Mouse (Mus musculus): Measurements from ENCODE around the gene Best3.
"Not testable (repeated sequence)": the region's sequence is repeated elsewhere in the genome, so short reads cannot be mapped to it uniquely, and the experiment has no call there.

The Best3 gene

DNA sequence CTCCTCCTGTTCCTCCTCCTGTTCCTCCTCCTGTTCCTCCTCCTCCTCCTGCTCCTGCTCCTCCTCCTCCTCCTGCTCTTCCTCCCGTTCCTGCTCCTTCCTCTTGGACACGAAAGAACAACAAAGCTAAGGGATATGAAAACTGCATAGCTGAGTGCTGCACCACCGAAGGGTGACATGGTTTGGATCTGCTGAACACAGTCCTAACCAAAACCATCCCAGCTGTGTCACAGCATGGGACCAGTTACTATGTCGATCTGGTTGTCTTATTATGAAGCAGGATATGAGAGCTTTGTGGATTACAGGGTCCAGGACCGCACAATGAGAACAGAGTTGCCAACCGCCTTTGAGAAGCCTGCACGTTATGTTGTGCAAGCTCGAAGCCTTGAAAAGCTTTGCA, 40.1 kb downstream of the Best3 start:
- DNase-seq (ENCODE audit: low read depth, low spot score) = no peak

GRCm38 (mm10) chr10:117031160-117031559, 45.0 kb downstream of the Best3 start:
- DNase-seq (ENCODE audit: low read depth, low spot score) = no peak

DNA sequence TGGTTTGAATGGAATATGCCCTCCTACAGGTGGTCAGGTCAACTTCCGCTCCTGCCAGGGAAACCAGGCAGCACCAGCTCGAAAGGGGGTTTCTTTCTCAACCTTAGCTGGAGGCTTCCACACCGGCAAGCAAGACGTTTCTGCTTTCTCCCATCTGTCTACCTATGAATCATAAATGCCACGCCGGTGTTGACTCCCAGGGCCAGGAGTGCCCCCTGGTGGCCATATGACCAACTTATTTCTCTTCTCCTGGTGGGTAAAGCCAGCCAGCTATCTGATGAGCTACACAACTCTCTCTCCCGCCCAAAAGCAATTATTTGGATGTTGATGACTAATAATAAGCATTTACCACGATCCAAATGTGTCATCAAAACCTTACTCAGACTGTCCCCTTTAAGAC, 47.7 kb downstream of the Best3 start:
- peak; percentile 60 for DNase-seq (ENCODE audit: low read depth, low spot score)

DNA sequence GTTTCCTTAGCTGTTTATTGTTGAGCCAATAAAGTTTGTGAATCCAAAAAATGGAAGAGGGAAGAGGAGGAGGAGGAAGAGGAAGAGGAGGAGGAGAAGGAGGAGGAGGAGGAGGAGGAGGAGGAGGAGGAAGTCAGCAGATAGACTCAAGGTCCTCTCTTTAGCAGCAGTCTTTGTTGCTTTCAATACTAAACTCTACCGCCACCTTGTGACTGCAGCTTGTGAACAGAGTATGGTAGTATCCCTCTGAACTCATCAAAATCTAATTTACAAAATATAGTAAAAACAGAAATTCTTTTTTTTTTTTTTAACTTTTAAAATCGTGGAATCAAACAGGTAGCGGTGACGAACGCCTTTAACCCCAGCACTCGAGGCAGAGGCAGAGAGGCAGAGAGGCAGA, 54.2 kb downstream of the Best3 start:
- no peak for DNase-seq (ENCODE audit: low read depth, low spot score)

DNA sequence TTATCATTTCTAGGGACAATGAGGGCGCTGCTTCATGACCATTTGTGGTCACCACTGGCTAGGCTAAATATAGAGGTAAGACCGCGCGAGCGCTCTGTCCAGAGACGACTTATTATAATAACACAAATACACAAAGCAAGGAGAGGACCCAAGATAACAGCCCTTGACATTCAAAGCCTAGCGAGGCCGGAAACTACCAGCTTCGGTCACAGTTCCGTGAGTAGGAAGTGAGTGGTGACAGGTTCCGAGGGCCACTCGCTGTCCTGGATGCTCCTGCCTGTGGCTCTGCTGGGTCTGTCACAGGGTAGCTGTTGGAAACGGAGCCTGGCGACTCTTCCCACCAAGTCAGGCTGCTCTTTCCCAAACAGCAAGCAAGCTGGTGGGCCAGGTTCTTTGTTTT, 56.2 kb downstream of the Best3 start:
- DNase-seq (ENCODE audit: low read depth, low spot score) = no peak

DNA sequence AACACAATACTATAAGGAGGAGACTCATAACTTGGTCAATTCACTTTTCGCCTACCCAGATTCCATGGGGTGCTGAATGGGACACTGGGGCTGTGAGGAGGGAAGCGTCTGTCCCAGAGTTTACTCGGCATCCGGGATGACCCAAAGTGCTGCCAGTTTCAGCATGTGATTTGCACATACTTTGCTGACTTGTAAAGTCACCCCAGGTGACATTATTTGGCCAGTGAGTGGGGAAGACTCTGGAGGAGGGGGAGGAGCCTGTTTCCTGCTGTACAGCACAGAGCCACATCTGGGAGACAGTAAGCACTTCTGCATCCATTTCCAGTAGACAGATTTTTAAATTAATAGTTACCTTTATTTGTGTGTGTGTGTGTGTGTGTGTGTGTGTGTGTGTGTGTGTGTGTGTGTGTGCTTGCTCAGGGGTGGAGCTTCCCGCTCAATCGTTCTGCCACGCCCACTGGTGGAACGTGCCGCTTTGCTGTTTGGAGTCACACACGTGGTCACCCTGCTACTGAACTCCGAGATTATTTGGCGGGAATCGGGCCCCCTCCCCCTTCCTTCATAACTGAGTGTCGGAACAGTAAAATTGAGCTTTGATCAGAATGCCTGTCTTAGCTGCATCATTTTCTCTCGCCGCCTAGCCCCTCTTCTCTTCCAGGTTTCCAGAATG, 57.5 kb downstream of the Best3 start:
- DNase-seq (ENCODE audit: low read depth, low spot score) = not testable (repeated sequence)

DNA sequence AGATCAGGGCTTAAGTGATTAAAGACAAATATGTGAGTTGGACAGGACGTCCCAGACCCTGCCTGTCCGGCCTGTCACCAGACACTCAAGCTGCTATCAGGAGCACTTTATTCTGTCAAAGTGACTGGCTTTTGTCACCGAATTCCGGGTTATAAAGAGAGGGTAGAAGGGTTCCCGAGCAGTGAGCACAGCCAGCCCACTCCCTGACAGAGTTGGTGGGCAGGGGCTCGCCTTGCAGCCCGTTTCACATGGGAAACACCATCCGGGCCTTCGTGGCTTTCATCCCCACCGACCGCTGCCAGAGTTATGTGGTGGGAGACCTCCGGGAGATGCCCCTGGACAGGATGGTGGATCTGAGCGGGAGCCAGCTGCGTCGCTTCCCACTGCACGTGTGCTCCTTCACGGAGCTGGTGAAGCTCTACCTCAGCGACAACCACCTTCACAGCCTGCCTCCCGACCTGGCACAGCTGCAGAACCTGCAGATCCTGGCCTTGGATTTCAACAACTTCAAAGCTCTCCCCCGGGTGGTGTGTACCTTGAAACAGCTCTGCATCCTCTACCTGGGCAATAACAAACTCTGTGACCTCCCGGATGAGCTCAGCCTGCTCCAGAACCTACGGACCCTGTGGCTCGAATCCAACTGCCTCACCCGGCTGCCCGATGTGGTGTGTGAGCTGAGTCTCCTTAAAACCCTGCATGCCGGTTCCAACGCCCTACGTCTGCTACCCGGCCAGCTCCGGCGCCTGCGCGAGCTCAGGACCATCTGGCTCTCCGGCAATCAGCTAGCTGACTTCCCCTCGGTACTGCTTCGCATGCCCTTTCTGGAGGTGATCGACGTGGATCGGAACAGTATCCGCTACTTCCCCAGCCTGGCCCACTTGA, 59.3 kb downstream of the Best3 start, which contains the start of gene Lrrc10:
Gene Lrrc10 (plus strand): TSS at position 167 of the 882 bp plus-strand sequence.
- DNase-seq (ENCODE audit: low read depth, low spot score) = no peak

GRCm38 (mm10) chr10:117049253-117049652, 63.1 kb downstream of the Best3 start:
- DNase-seq (ENCODE audit: low read depth, low spot score) = no peak

- DNase-seq (ENCODE audit: low read depth, low spot score) = no peak
Measured at GRCm38 (mm10) chr10:117049961-117050597, 64.0 kb downstream of the Best3 start.

DNA sequence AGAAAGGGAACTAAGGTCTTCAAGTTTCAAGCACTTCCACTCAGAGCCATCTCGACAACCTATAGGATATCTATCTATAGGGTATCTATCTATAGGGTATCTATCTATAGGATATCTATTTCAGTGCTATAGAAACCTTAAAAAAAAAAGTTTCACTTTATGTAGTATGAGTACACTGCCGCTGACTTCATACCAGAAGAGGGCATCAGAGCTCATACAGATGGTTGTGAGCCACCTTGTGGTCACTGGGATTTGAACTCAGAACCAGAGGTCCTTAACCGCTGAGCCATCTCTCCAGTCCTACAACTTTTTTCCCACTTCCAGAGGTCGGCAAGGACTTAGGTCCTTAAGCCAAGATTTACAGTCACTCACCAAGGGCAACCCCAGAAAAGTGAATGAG, 69.6 kb downstream of the Best3 start:
- no peak for DNase-seq (ENCODE audit: low read depth, low spot score)

- no peak for DNase-seq (ENCODE audit: low read depth, low spot score)
Measured at GRCm38 (mm10) chr10:117062894-117063253, 76.8 kb downstream of the Best3 start.

DNA sequence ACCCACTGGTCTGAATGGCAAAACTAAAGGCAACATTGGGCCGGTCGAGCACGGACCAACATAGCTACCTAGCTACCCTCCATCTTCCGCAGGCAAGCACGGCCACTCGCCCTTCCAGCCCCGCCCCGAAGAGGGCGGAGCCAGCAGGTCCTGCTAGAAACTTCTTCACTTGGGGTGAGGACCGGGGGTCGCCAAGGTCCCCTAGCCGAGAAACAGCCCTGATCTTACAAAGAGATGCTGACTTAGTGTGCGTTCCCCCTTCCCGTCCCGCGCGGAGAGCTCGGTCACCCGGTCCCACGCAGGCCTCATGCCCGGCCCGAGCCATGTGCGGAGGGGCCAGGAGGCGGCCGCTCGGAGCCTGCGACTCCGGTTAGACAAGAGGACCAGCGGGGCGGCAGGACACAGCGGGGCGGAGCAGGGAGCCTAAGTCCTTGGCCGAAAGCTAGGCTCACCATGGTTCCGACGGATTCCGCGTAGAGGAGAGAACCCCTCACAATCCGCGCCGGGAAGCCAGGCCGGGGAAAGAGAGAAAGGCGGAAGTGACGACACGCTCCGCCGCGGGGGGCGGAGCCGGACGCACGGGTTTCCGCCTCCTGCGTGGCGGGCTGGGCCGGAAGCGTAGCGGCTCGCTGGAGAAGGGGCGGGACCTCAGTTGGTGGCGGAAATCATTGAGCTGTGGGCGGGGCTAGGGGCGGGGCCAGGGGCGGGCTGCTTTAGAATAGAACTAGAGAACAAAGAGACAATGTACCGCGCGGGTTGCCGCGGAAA, 77.3 kb downstream of the Best3 start, which contains the start of gene Cct2:
Gene Cct2 (minus strand): TSS at position 561 of the 768 bp plus-strand sequence.
- peak; percentile 95 for DNase-seq (ENCODE audit: low read depth, low spot score)

DNA sequence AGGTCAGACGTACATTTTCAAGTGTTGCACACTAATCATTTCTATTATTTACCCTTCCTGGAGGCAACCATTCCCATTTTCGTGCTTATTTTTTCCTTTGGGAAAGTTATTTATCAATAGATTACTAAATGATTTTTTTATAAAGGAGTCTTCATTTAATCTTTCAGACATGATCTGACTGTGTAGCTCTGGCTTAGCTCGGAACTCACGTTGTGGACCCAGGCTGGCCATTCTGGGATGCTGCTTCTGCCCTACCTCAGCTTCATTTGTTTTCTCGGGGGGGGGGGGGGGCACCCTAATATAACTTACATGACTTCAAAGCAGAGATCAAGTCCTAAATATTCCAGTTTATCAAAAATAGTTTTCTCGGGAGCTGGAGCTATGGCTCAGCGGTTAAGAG, 78.0 kb downstream of the Best3 start:
- peak; percentile 19 for DNase-seq (ENCODE audit: low read depth, low spot score)

DNA sequence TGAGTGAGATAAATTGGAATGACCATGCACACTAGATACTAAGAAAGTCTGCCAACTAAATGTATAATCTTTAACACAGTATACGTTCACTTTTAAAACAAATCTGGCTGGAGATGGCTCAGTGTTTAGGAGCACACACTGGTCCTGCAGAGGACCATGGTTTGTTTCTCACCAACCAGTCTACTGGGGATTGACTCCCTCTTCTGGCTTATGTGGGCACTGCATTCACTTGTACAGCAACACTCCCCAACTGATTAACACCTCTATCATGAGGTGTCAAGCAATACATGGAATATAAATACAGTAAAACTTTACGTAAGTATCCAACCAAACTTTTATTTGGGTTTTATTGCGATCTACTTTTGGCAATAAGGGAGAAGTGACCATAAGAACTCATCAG, 83.0 kb downstream of the Best3 start:
- no peak for DNase-seq (ENCODE audit: low read depth, low spot score)

DNA sequence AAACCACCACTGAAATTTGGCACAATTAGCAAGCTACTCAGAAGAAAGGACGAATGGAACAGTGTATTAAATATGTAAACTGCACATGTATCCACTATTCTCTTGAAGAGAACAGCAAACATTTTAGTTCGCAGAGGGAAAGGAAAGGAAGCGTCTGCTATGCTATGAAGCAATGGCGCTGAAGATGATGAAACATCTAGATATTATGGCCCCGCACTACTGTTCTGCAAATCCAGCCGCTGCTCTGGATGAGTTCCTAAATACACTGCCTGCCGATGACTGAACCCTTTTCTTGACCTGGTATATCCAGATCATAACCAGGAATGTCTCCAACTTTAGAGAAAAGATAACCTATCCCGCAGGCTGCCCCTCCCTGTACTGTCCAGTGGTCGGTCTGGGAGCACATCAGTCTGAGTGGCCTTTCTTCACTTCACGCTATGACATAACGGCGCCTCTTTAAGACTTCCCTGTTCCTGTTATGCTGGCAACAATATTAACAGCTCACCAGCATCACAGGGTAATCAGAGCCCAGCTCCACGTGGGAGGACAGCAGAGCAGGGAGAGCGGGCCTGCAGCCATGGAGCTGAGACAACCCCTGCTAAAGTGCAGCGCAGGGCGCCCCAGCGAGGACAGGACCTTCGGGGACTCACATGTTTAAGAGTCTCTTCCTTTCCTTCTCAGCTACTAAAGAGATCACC, 86.2 kb downstream of the Best3 start:
- no peak for DNase-seq (ENCODE audit: low read depth, low spot score)

DNA sequence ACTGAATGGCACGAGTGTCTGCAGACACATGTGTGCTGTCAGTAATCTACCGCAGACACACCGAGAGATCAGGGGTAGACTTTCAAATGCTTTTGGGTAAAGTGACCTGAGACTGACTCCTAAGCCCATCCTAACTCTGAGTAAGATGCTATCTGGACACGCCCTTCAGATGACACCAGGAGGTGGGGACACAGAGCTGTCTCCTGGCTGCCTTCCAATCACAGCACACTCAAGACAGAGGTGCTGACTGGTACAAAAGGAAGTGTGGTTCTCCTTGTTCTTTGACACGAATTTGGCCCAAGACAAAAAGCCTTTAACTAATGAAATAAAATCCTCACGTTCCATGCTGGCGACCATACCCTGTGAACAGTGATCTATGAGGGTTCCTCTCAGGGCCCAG, 87.1 kb downstream of the Best3 start:
- no peak for DNase-seq (ENCODE audit: low read depth, low spot score)

All from retina, postnatal 7 days (tissue).